Mouse (Mus musculus) right cerebral cortex, postnatal 10 days (tissue): ENCODE measurements around the gene Adamtsl4.
"Not testable (repeated sequence)": the region's sequence is repeated elsewhere in the genome, so short reads cannot be mapped to it uniquely, and the experiment has no call there.

Experiments
- DNase-seq, 2 experiments: peaks; one replicate each; pipeline ENCODE4 v3.0.0; 2021; ENCODE audit warnings: low spot score in 2 of 2

The Adamtsl4 gene

DNA sequence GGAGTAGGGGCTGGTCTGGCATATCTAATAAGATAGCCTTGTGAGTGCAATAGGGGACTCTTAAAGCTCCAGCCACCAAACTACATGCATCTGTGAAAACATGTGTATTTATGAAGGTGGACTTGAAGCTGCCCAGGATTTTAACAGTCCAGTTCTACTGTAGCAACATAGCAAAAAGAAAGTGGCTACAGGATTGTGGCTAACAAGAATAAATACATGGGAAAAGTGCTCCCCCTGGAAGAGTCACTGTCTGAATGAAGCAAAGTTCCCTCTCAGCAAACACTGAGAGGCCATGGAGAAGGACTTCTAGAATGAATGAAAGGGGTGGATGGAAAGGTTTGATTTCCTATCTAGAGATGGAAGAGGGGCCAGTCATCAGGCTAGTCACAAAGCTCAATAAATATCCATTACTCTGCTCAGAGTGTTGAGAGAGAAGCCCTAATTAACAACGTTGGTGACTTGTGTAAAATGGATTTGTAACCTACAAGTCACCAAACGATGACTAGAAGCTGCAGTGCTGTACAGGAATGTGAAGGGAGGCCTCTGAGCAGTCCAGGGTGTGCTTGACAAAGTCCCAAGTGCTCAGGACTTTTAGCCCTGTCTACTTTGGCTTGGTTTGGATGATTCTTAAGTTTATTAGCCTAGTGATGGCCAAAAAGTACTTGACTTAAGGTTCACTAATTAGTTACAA is 26.8 kb downstream of the Adamtsl4 start:
- DNase-seq = no peak

DNA sequence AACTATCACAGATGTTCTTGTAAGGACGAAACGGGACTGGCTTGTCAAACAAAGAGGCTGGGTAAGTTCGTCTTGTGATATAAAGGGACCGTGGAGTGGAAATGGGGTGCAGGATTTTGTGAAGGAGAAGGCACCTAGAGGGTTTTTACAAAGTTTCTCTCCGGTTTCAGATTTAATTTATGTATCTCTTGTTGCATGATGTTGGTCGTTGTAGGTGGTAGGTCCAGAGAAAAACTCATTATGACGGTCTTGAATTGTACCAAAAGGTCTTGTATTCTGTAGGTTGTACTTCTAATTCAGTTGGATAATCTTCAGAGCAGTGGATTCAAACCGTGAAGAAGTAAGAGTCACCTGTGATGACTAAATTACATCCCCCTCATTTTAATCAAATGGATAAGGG is 27.8 kb downstream of the Adamtsl4 start:
- no peak for DNase-seq

DNA sequence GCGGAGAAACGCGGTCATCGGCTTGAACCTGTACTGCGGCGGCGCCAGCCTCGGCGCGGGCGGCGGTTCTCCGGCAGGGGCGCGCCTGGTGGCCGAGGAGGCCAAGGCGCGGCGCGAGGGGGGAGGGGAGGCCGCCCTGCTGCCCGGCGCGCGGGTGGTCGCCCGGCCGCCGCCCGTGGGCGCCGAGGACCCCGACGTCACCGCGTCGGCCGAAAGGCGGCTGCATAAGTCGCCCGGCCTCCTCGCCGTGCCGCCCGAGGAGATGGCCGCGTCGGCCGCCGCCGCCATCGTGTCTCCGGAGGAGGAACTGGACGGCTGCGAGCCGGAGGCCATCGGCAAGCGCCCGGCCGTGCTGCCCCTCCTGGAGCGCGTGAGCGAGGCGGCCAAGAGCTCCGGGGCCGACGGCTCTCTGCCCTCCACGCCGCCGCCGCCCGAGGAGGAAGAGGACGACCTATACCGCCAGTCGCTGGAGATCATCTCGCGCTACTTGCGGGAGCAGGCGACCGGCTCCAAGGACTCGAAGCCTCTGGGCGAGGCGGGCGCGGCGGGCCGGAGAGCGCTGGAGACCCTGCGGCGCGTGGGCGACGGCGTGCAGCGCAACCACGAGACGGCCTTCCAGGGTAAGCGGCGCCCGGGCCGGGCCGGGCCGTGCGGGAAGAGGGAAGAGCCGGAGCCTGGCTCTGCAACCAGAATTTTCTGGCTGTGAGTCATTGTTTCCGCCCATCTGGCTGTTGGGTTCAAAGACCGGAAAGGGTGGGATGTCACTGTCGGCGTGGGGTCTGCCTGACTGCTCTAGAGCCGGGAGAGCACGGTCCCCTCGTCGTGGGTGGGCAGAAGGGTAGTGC is 28.6 kb downstream of the Adamtsl4 start:
- peak; percentile 77 for DNase-seq

DNA sequence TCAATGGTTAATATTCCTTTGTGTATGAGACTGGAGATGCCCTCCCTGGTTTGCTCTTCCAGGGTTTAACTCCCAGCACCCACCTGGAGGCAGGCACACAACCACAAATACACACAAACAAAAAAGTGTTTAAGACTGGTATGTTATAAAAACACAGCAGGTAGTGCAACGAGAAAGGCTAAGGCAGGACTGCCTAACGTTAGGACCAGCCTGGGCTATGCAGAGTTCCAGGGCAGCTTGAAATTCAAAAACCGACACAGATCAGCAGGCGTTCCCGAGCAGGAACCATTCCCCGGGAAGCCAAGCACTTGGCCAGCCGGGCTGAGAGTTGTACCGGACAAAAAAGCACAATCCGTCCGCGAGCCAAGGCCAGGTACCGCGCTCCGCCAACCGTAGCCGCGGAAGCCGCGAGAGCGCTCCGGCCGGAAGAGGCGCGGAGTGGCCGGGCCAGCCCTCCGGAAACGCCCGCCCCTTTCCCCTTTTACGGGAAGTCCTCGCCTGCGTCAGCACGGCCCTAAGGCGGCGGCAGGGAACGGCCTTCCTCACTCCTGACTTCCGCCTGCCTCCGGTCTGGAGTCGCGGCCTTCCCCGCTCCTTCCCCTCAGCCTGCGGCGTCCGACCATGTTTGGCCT is 29.4 kb downstream of the Adamtsl4 start, which contains the start of gene Mcl1:
Gene Mcl1 (plus strand): TSS at position 553 of the 632 bp plus-strand sequence.
- peak; percentile 95 to 96 for DNase-seq

DNA sequence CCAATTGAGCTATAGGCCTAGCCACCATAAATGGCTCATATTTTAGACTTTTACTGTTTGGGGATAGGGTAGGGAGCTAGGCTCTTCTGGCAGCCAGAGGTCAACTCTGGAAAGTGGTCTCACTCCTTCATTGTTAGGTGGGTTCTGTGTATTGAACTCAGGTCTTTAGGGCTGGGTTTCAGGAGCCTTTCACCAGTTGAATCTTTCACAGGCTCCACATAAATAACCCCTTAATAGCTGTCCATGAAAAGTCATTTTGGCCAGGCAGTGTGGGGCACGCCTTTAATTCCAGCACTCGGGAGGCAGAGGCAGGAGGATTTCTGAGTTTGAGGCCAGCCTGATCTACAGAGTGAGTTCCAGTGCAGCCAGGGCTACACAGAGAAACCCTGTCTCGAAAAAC is 30.0 kb downstream of the Adamtsl4 start:
- DNase-seq = no peak

DNA sequence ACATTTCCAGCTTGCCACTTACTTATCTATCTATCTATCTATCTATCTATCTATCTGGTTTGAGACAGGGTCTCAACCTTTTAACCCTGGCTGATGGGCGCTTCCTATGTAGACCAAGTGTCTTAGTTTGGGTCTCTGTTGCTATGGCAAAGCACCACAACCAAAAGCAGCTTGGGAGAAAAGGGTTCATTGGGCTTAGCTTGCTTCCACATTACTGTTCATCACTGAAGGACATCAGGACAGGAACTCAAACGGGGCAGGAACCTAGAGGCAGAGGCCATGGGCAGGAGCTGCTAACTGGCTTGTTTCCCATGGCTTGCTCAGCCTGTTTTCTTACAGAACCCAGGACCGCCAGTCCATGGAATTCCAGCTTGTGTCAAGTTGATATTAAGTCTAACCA is 30.6 kb downstream of the Adamtsl4 start:
- DNase-seq = no peak

DNA sequence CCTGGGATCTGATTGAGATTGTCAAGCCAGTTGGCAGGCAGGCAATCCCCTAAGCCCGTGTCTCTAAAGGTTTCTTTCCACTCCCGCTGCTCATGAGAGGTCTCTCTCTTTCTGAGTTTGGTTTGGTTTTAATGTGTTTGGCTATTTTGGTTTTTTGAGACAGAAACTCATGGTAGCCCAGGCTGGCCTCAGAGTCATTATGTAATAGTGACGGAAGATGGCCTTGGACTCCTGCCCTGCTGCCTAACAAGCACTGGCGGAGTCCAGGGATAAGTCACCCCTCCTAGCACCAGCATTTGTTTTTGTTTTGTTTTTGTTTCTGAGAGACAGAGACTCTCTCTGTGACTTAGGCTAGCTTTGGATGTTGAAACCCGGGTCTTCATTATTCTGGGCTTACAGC is 32.3 kb downstream of the Adamtsl4 start:
- no peak for DNase-seq

DNA sequence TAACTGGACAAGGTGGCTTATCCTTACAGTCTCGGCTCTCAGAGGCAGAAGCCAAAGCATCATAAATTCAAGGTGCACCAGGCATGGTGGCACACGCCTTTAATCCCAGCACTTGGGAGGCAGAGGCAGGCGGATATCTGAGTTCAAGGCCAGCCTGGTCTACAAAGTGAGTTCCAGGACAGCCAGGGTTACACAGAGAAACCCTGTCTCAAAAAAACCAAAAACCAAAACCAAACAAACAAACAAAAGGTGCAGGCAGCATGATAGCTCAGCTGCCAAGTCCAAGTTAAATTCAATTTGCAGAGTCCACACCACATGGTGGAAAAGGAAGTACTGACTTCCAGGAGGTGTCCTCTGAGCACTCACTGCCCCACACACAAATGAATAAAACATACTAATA is 33.3 kb downstream of the Adamtsl4 start:
- DNase-seq = not testable (repeated sequence)

DNA sequence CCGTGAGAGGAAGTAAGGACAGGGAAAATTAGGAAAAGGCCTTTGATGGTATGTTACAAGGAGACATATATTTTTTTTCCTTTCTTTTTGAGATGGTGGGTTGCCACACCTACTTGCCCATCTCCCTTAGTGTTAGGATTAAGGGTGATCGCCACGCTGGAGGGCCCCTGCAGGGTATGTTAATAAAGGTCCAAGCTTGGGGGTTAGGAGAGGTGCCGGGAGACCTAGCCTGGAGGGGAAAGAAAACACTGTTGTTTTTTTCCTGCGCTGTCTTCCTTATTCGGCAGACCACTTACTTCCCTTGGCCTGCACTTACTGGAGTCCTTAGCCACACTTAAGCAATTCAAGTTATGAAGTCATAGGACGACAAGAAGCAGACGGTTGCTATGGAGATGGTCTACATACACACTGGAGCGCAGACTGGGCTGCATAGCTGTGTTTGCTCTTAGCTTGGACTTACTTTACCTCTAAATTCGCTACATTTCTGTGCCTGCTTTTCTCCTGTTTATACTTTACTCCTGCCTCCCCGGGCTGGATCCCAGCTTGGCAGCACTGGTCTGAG is 34.2 kb downstream of the Adamtsl4 start:
- peak in 1 of 2 experiments; percentile 67 for DNase-seq

DNA sequence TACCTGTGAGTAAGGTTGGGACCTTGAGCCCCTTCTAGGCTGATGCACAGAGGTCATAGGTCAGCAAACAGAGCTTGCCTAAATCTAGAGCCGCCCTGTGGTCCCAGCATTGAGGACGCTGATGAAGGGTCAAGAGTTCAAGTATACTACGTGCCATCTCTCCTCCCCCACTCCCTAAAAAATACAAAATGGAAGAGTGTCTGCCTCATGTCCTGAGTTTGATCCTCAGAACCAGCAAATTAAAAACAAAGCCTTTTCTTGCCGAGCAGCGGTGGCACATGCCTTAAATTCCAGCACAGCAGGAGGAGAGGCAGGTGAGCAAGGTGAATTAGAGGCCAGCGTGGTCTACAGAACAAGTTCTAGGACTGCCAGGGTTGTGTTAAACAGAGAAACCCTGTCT is 34.8 kb downstream of the Adamtsl4 start:
- no peak for DNase-seq

DNA sequence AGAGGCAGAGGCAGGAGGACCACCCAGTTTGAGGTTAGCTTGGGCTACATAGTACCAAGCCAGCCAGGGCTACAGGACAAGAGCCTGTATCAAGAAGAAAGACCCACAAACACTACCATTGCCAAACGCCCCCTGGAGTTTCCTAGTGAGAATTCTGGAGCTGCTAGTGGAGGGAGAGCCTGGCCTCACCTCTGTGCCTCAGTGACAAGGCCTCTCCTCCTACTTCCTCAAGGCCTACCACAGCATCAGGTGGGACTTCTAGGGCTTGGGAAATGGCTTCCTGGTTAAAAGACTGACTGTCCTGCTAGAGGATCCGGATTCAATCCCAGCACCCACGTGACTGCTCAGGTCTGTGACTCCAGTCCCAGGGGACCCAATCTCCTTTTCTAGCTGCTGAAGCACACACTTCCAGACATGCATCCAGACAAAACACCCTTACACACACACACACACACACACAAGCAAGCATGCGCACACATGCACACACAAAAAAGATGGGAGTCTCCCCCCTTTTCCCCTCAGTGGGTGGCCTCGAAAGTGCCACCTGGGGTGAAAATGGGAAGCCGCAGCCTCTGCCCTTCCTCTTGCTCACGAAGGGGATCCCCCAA is 35.4 kb downstream of the Adamtsl4 start:
- no peak for DNase-seq

DNA sequence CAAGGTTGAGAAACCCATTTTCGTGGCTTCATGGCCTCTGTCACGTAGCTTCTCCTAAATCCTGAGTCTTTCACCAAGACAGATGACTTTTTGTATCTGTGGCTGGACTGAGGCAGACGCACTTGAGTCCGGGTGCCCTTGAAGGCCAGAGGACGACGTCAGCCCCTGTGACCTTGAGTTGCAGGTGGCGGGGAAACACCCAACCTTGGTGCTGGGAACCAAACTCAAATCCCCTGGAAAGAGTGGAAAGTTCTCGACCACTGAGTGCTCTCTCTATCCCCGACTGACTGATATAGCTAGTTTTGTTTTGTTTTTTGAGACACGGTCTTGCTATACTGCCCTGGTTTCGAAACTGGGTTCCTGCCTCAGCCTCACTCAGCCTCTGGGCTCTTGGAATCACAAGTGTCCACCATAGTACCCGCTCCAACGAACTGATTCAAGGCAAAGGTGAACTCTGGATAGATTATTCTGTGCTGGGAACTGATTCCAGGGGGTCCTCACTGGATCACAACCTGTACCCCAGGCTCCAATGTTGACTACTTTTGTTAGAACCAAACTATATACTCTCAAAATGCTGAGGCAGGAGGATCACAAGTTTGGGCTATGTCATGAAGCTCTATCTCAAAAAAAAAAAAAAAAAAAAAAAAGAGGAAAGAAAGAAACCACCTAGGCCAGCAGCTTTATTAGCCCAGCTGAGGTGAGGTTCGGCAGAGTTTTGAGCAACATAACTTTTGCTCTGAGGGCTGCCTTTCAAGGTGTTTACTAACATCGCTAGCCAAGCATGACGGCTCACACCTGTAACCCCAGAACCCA is 36.1 kb downstream of the Adamtsl4 start:
- DNase-seq = no peak

DNA sequence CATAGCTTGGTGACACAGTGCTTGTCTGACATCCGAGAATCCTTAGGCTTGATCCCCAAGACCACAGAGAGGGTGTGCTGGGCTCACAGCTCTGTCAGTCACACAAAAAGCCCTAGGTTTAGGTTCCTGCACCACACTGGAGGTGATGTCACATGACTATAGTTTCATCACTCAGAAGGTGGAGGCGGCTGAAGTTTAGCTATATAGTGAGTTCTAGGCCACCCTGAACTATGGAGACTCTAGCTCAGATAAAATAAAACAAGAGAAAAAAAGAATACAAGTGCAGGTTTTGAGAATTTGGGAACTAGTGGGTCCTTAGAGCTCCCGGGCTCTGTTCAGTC is 36.7 kb downstream of the Adamtsl4 start:
- no peak for DNase-seq

DNA sequence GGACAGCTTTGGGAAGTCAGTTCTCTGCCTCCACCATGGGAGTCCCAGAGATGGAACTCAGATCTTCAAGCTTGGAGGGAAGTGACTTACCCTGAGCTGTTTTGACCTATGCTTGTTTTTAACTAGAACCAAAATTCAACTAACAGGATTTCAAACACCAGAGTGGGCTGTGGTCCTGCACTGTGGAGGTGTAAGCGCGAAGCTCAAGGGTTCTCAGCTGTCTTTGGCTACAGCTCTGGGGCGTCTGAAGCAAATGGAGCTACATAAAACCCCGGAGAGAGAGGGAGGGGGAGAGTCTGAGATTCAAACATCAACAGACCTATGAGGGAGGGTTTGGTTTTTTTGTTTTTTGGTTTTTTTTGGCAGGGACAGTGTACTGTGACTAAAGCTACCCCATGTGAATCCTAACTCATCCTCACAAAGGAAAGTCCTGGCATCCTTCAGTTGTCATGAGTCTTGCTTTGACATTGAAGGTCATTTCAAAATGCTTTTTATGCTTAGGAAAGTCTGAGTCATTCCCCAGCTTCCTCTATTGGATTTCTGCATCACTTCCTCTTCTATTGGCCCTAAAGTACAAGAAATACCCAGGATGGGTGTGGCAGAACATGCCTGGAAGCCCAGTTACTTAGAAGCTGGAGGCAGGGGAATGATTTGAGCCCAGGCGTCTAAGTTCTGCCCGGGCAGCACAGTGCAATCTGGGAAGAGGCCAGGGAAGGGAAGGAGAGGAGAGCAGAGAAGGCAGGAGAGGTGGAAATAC is 37.3 kb downstream of the Adamtsl4 start:
- DNase-seq = no peak

DNA sequence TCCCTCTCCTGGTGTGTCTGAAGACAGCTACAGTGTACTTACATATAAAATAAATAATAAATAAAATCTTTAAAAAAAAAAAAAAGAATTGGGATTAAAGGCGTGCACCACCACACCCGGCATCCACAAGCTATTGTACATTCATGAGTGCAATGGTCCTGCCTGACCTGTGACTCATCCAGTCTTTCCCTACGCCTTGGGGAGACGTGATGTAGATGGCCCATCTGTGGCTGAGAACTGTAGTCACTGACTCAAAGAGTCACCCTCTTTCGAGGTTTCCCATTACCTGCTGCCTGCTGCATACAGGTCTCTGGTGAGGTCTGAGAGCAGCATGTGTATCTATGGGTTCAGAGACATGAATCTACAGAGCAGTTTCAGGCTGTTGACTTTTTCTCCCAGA is 39.7 kb downstream of the Adamtsl4 start:
- DNase-seq = no peak

DNA sequence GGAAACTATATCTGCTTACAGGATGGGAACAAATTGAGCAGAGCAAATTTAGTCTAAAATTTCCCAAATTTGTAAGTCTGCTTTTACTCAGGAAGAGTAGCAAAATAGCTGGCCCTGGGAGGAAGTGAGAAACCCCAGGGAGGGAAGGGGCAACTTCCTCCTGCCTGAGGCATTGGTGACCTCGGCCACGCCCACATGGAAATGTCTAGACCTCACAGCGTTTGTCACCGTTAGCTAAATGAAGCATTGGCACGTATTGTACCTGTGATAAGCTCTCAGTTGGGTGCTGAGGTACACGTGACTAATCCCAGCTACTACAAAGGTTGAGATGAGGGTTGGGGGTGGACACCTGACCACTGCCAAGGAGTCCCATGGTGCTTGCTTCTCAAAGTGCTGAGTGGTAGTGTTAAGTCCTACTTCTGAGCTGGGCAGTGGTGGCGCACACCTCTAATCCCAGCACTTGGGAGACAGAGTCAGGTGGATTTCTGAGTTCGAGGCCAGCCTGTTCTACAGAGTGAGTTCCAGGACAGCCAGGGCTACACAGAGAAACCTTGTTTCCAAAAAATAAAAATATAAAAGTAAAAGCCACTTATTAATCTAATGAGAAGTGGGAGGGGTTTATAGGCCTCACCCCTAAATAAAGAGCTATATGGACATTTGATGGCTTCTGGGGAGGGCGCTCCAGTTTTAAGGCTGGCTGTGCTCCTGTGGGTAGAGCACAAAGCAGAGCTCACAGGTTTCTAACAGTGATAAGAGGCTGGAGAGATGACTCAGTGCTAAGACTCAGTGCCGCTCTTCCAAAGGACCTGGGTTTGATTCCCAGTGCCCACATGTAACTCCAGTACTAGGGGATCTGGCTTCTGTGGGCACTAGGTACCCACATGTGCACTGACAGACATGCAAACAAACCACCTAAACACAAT is 42.1 kb downstream of the Adamtsl4 start:
- peak in 1 of 2 experiments; percentile 50 for DNase-seq

DNA sequence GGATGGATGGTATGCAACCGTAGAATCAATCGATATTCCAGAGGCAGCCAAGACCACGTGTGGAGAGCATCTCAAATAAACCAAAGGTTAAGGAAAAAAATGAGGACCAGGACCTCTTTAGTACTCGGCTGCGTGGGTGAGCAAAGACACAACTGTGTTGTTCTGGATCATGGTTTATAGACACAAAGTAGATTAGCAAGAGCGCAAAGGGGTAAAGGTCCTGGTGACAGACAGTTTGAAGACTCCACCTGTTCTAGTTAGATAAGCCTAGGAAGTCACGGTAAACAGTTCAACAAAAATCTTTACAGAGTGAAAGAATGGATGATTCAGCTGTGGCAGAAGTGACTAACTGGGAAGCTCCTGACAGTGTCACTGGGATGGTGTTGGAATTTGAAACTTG is 44.6 kb downstream of the Adamtsl4 start:
- DNase-seq = no peak

DNA sequence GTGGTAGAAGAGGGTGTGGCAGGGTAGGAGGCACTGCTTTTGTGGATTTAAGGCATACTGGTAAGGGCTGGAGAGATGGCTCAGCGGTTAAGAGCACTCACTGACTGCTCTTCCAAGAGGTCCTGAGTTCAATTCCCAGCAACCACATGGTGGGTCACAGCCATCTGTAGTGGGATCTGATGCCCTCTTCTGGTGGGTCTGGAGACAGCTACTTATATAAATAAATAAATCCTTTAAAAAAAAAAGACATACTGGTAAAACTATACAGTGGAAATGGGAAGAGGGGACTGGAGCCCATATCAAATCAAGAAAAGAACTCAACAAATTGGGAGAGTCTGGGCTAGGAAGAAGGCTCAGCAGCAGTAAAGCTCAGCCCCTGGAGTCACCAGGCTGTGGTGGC is 48.0 kb downstream of the Adamtsl4 start:
- no peak for DNase-seq

DNA sequence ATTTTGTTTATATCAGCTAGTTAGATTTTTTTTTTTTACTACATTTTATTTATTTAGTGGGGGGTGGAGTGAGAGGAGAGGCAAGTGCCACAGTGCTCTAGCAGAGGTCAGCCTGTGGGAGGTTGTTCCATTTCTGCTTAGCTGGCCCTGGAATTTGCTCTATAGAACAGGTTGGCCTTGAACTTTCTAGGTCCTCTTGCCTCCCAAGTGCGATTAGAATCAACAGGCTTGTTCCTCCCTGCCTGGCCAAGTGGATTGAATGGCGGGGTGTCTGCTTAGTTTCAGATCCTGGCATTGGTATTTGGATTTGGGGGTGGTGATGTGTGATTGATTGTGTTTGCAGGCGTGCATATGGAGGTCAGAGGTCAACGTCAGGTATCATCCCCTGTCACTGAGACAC is 51.6 kb downstream of the Adamtsl4 start:
- no peak for DNase-seq
